Mouse (Mus musculus) ES-Bruce4 (cell line): Measurements from ENCODE around the gene Uhmk1.

Experiments used
- CTCF ChIP-seq: IDR thresholded peaks from one replicate; pipeline ENCODE4 v1.8.1; 2011; ENCODE audit warnings: low read depth, low read length
- EP300 ChIP-seq: IDR thresholded peaks from 2 replicates; pipeline ENCODE4 v1.6.1; 2011; ENCODE audit warnings: low read depth, low read length; ENCODE audit not compliant: insufficient read depth
- POLR2A ChIP-seq: IDR thresholded peaks from one replicate; pipeline ENCODE4 v1.8.1; 2011; ENCODE audit warnings: low read length; ENCODE audit not compliant: insufficient read depth

DNA sequence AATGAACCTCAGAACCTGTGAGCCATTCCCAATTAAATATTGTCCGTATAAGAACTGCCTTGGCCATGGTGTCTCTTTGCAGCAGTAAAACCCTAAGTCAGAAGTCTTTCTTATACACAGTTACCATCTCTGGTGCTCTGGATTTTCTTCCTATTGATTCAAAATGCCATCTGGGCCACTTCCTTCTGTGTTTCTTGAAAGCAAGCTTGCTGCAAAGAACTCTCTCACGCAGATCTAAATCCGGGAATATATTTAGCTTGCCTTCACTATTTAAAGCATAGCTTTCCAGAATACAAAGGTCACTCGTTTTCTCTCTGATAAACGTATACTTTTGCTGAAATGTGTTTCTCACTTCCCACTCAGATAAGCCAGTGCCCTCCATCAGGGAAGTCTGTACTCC, 28.7 kb downstream of the Uhmk1 start:
- no peak for TF ChIP-seq POLR2A
- TF ChIP-seq CTCF: no peak
- no peak for TF ChIP-seq EP300
